Comparison of ENCODE assay signal across 5 mouse cellular contexts in genomic region chr15:99446136-99446535, GRCm38 (mm10). TPM values are rescaled to one million over a fixed set of nuclear protein-coding genes. Genes with fewer than 3 reads are reported as not detected.
DNase-seq lines count a peak whose midpoint lies in the region; ATAC-seq lines count a peak whose summit lies in the region.
"Not testable (repeated sequence)": the region's sequence is repeated elsewhere in the genome, so short reads cannot be mapped to it uniquely, and the experiment has no call there.

No protein-coding gene starts in this region.

- peak; percentile 79 for DNase-seq in brain, adult 2 months (ENCODE audit: low read depth, low spot score)
- peak; percentile 32 to 35 for DNase-seq in frontal cortex, postnatal 36 days (ENCODE audit: low spot score in 2 of 2)
- DNase-seq in hindbrain, embryonic 14.5 days (ENCODE audit: low spot score): not testable (repeated sequence)
- DNase-seq in right cerebral cortex, adult 2 months (ENCODE audit: low spot score in 2 of 2): peak; percentile 20 to 24

- peaks cover 10% of the 10 kb centered on the region for H3K4me1 ChIP-seq in hindbrain, embryonic 14.5 days (replicated peaks; ENCODE audit: control insufficient read depth, insufficient read depth, low read length)
- H3K4me1 ChIP-seq in neural tube, embryonic 13.5 days (replicated peaks): peaks cover 57% of the 10 kb centered on the region

- H3K27me3 ChIP-seq in hindbrain, embryonic 14.5 days (ENCODE audit: control insufficient read depth, insufficient read depth, low read length); neural tube, embryonic 13.5 days: not testable (repeated sequence)

- not testable (repeated sequence) for H3K36me3 ChIP-seq in hindbrain, embryonic 14.5 days (replicated peaks; ENCODE audit: control insufficient read depth, insufficient read depth); neural tube, embryonic 13.5 days

- H3K4me2 ChIP-seq in hindbrain, embryonic 14.5 days (replicated peaks); neural tube, embryonic 13.5 days: not testable (repeated sequence)

- ATAC-seq in hindbrain, embryonic 14.5 days (ENCODE audit: low FRiP score); neural tube, embryonic 13.5 days (ENCODE audit: low read depth): not testable (repeated sequence)

- 90% methylated on average over 10 of the region's 10 CpGs for whole genome bisulfite sequencing in hindbrain, embryonic 14.5 days
- WGBS in neural tube, embryonic 13.5 days: 91% methylated on average over 10 of the region's 10 CpGs

- H3K27ac ChIP-seq in hindbrain, embryonic 14.5 days: 0 out of 2 replicates have a peak overlapping the region, but pooled peaks have one; percentile 32
- H3K27ac ChIP-seq in neural tube, embryonic 13.5 days (replicated peaks): peak overlapping the region; percentile 68; the same call in 1 of the 2 replicates

- not testable (repeated sequence) for H3K9me3 ChIP-seq in hindbrain, embryonic 14.5 days (ENCODE audit: control insufficient read depth, low read length); neural tube, embryonic 13.5 days

- H3K9ac ChIP-seq in hindbrain, embryonic 14.5 days; neural tube, embryonic 13.5 days: not testable (repeated sequence)

- H3K4me3 ChIP-seq in hindbrain, embryonic 14.5 days (replicated peaks; ENCODE audit: low read length); neural tube, embryonic 13.5 days: not testable (repeated sequence)

RNA-seq across cellular contexts. Expression of gene Nckap5l, which starts 11.4 kb away (rescaled TPM):
- 16.2 and 19.3 TPM in 2 replicates for polyA plus RNA-seq in hindbrain, embryonic 14.5 days (2014; fragmentation: Nextera tagmentation; extraction: Ambion mirVana)
- polyA plus RNA-seq in neural tube, embryonic 13.5 days (2015; fragmentation: Nextera tagmentation; extraction: Ambion mirVana): 14.5 and 18.3 TPM in 2 replicates

RNA-seq across cellular contexts. Expression of gene Bcdin3d, which starts 28.4 kb away (rescaled TPM):
- 16.5 and 19.6 TPM in 2 replicates for polyA plus RNA-seq in hindbrain, embryonic 14.5 days (2014; fragmentation: Nextera tagmentation; extraction: Ambion mirVana)
- polyA plus RNA-seq in neural tube, embryonic 13.5 days (2015; fragmentation: Nextera tagmentation; extraction: Ambion mirVana): 19.6 and 21.4 TPM in 2 replicates

RNA-seq across cellular contexts. Expression of gene Tmbim6, which starts 53.5 kb away (rescaled TPM):
- 262 and 272 TPM in 2 replicates for polyA plus RNA-seq in hindbrain, embryonic 14.5 days (2014; fragmentation: Nextera tagmentation; extraction: Ambion mirVana)
- polyA plus RNA-seq in neural tube, embryonic 13.5 days (2015; fragmentation: Nextera tagmentation; extraction: Ambion mirVana): 254 and 261 TPM in 2 replicates
